Mouse (Mus musculus) small intestine, adult 2 months (tissue): ENCODE measurements at regions not wholly inside any gene's neighbourhood (a gene's known extent, or its start where the extent isn't known, plus 50 kb on each side); places are given as distances from the start of the nearest gene placed in this dataset.
A peak's percentile ranks its signal among the peaks of the same experiment; 100 is the strongest.

Experiments used
- H3K27ac ChIP-seq: fragments of 200-500 bp; 2 replicates; pipeline ENCODE4 v1.5.1; 2012; ENCODE audit warnings: low read depth, low read length, control low read depth, inconsistent platforms; ENCODE audit not compliant: insufficient read depth
- H3K27me3 ChIP-seq: fragments of 200-500 bp; 2 replicates; pipeline ENCODE4 v1.6.1; 2012; ENCODE audit warnings: mild to moderate bottlenecking, moderate library complexity, low read length, inconsistent platforms; ENCODE audit not compliant: control insufficient read depth, insufficient read depth
- H3K36me3 ChIP-seq: fragments of 200-500 bp; 2 replicates; pipeline ENCODE4 v1.6.1; 2012; ENCODE audit warnings: mild to moderate bottlenecking, low read length, control low read depth, inconsistent platforms; ENCODE audit not compliant: control insufficient read depth, insufficient read depth
- H3K4me1 ChIP-seq: fragments of 200-500 bp; 2 replicates; pipeline ENCODE4 v1.6.1; 2012; ENCODE audit warnings: low read length, inconsistent platforms, mixed read lengths; ENCODE audit not compliant: control insufficient read depth, insufficient read depth, insufficient read length
- H3K4me3 ChIP-seq: fragments of 200-500 bp; 2 replicates; pipeline ENCODE4 v1.5.1; 2012; ENCODE audit warnings: low read depth, mild to moderate bottlenecking, control low read depth, inconsistent platforms, low read length, moderate library complexity
- CTCF ChIP-seq: fragments of 200-500 bp; IDR thresholded peaks from 2 replicates; pipeline ENCODE4 v1.5.1; 2012; ENCODE audit warnings: low read depth, mild to moderate bottlenecking, control low read depth, inconsistent platforms, low read length, moderate library complexity, mixed read lengths; ENCODE audit not compliant: insufficient replicate concordance, insufficient read length; ENCODE audit errors: extremely low read depth
- POLR2A ChIP-seq: fragments of 200-500 bp; IDR thresholded peaks from 2 replicates; pipeline ENCODE4 v1.6.1; 2012; ENCODE audit warnings: low read depth, mild to moderate bottlenecking, control low read depth, inconsistent platforms, low read length, moderate library complexity
- WGBS: fragments of 180-500 bp; shearing (Covaris S2); methylation state at CpG from one replicate; pipeline ENCODE4 v1.1.7; 2018; 5-methylcytosine and 5-hydroxymethylcytosine counted together

DNA sequence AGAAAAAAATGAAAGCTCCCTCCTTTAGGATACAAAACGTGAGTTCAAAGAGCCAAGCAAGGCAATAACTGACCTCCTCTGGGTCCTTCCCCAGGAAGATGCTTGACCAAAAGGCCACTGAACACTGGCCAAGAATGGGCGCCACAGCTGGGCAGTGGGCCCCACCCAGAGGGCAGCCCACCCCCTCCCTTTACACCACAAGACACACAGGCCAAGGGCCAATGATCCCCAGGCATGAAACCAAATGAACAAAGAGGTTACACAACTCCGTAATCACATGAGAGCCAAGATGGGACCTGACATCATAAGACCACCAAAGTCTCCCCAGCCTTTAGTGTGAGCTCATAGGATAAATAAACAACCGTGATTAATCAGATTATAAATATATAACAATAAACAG lies 363.7 kb downstream of the Sox9 start:
- Histone ChIP-seq H3K4me3 (no peak overlapping the region), H3K4me1 (peaks cover 16% of the 10 kb centered on the region), H3K27me3 (no peaks in the 10 kb centered on the region), H3K27ac (no peak overlapping the region), H3K36me3 (no peaks in the 10 kb centered on the region)
- TF ChIP-seq POLR2A: no peak
- TF ChIP-seq CTCF: no peak
- WGBS: 81% methylated on average over 4 of the region's 4 CpGs

DNA sequence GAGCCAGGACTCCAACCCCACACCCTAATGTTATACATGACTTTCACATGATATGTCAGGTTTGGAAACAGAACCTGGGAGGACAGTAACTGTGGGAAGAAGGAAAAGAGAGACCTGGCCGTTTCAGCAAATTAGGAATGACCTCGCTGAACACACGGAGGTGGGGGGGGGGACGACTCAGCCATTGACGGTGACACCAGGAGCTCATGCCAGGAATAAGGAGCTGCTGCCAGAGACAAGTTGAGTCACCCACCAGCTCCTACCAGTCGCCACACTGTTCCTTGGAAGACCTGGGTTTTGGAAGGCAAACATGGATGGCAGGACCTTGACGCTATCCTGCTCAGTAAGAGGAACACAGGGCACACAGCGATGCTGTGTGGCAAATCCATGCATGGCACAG lies 364.7 kb downstream of the Sox9 start:
- peaks cover 16% of the 10 kb centered on the region for H3K4me1 ChIP-seq
- no peak overlapping the region for H3K27ac ChIP-seq
- WGBS: 59% methylated on average over 8 of the region's 8 CpGs
- no peak for TF ChIP-seq POLR2A
- TF ChIP-seq CTCF: no peak
- no peaks in the 10 kb centered on the region for H3K36me3 ChIP-seq
- H3K4me3 ChIP-seq: no peak overlapping the region
- no peaks in the 10 kb centered on the region for H3K27me3 ChIP-seq

DNA sequence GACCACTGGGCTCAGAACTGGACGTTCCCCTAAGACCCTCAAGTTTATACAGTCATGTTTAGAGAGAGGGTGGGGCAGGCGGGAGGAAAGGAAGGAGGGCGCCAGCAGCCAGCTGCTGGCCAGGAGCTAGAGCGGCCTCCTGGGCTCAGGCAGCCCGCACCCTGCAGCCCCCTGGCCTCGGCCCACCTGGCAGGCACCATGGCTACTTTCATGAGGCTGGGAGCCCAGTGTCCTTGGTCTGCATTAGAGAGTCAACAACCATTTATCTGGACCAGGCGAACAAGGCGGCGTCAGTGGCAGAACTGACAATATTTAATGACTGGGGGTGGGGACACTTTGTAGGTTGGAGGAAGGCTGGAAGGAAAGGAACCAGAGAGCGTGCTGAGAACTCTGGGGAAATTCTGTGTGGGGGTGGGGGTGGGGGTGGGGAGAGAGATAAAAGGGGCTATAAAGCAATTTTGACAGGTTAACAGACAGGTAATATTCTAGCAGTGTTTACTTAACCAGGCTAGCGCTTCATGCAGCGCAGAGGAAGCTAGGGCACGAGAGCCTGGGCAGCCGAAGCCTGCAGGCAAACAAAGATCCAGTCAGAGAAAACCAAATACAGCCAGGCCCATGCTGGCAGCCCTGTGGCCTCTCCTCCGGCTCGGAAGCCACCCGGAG lies 365.6 kb downstream of the Sox9 start:
- 23% methylated on average over 17 of the region's 17 CpGs for WGBS
- Histone ChIP-seq H3K36me3 (no peaks in the 10 kb centered on the region), H3K27ac (peak overlapping the region; percentile 46; the same call in 1 of the 2 replicates), H3K4me3 (peak overlapping the region; percentile 15; the same call in 1 of the 2 replicates), H3K27me3 (no peaks in the 10 kb centered on the region), H3K4me1 (peaks cover 16% of the 10 kb centered on the region)
- TF ChIP-seq POLR2A: no peak
- TF ChIP-seq CTCF: no peak

DNA sequence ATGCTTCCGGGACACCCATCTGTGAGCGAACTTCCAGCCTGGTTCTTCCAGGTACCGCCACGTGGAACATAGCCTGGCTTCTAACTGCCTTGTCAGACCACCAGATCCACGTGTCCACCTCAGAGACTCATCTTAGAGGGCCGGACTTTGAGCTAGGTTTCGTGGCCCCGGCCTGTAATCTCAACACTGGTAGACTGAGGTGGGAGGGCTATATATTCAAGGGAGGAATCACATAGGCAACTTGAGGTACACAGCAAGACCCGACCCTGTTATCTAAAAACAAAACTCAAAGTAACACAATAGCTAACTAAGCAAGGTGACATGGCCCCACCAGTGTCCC lies 366.1 kb downstream of the Sox9 start:
- Histone ChIP-seq H3K4me3 (peak overlapping the region; percentile 9; the same call in 1 of the 2 replicates), H3K27me3 (no peaks in the 10 kb centered on the region), H3K27ac (no peak overlapping the region), H3K36me3 (no peaks in the 10 kb centered on the region), H3K4me1 (peaks cover 14% of the 10 kb centered on the region)
- TF ChIP-seq CTCF (no peak), POLR2A (no peak)
- 23% methylated on average over 9 of the region's 9 CpGs for WGBS

DNA sequence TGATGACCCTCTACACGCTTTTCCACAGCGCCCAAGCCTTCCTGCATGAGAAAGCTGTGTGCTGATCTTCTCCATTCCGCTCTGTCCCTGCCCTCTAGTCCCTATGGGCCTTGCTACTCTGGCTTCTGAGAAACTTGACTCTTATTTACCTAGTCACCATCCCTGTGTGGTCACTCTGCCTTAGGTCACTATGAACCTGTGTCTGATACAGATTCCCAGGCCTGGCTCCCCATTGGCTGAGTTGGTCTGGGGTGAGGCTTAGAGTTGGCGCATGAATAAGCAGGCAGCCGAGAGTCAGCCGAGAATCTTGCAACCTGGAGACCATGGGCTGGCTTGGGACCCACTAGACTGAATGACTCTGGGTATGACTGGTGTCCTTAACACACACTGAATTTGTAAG lies 373.5 kb downstream of the Sox9 start:
- Histone ChIP-seq H3K27me3 (no peaks in the 10 kb centered on the region), H3K4me1 (no peaks in the 10 kb centered on the region), H3K27ac (no peak overlapping the region), H3K36me3 (no peaks in the 10 kb centered on the region), H3K4me3 (no peak overlapping the region)
- WGBS: 97% methylated on average over 6 of the region's 6 CpGs
- no peak for TF ChIP-seq POLR2A

DNA sequence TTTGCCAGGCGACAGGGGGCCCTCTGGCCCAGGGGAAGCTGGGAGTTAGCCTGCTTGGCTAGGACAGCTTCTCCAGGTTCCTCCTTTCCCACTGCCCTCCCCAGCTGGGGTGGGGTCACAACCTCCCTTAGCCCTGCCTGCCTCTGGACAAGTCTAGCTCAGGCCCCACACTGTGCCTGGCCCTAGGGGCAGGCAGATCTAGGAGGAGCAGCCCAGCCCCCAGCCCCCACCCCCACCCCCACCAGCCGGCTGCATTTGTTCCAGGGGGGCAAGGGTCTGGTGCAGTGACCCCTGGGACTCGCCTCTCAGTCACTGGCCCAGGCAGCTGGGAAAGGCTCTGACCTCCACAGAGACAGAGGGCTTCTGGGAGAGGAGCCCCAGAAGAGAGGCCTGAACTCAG lies 381.9 kb downstream of the Sox9 start:
- Histone ChIP-seq H3K4me1 (peaks cover 16% of the 10 kb centered on the region), H3K27ac (no peak overlapping the region), H3K36me3 (no peaks in the 10 kb centered on the region), H3K4me3 (no peak overlapping the region), H3K27me3 (no peaks in the 10 kb centered on the region)
- 65% methylated on average over 3 of the region's 3 CpGs for WGBS
- no peak for TF ChIP-seq POLR2A
- no peak for TF ChIP-seq CTCF

DNA sequence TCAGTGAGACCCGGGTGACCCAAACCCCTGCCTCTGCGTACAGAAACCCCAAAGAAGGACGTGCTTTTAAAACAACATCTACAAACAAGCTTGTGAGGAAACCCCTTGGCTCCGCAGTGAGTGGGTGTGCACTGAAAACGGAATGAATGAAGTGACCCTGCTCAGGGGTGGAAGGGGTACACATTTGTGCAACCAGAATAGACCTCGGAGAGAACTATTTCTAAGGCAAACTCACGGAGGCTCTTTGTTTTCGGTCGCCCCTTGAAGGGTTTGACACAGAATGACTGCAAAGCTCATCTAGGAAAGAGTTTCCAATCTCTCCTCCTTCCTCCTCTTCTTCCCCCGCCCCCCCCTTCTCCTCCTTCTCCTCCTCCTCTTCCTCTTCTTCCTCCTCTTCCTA lies 382.5 kb downstream of the Sox9 start:
- H3K36me3 ChIP-seq: no peaks in the 10 kb centered on the region
- TF ChIP-seq CTCF (no peak), POLR2A (no peak)
- 72% methylated on average over 10 of the region's 10 CpGs for WGBS
- no peak overlapping the region for H3K4me3 ChIP-seq
- H3K27ac ChIP-seq: no peak overlapping the region
- H3K27me3 ChIP-seq: no peaks in the 10 kb centered on the region
- H3K4me1 ChIP-seq: peaks cover 16% of the 10 kb centered on the region
